Mouse (Mus musculus) regulatory T cell (primary cell): ENCODE measurements around the gene Ctsm.
"Not testable (repeated sequence)": the region's sequence is repeated elsewhere in the genome, so short reads cannot be mapped to it uniquely, and the experiment has no call there.

Experiments used
- in situ Hi-C: fragments of 300-600 bp; cut with MboI, MseI; formaldehyde crosslinking; loops from one replicate; pipeline ENCODE4 v1.15.1; 2025; ENCODE audit warnings: high pct_unique_total_duplicates

Gene Ctsm

GRCm38 (mm10) chr13:61541631-61542030 is at the start of gene Ctsm:
Gene Ctsm (minus strand): TSS chr13:61541839.
- in situ Hi-C loops, result no loop called here

GRCm38 (mm10) chr13:61570027-61570426 is 28.4 kb upstream of the Ctsm start, which contains the start of gene Cts3:
Gene Cts3 (minus strand): TSS chr13:61570127.
- in situ Hi-C loops, result no loop called here

GRCm38 (mm10) chr13:61568074-61568473 is 26.4 kb upstream of the Ctsm start, which contains the start of gene Gm49352:
Gene Gm49352 (minus strand): TSS chr13:61568174.
- in situ Hi-C loops, result not testable (repeated sequence)
